Mouse (Mus musculus): ENCODE data around the gene Dhx40. TPM values are rescaled to one million over a fixed set of nuclear protein-coding genes. Genes with fewer than 3 reads are reported as not detected.

Gene Dhx40
- polyA plus RNA-seq, 1 experiment from 2014 or later: 24.2 TPM

DNA sequence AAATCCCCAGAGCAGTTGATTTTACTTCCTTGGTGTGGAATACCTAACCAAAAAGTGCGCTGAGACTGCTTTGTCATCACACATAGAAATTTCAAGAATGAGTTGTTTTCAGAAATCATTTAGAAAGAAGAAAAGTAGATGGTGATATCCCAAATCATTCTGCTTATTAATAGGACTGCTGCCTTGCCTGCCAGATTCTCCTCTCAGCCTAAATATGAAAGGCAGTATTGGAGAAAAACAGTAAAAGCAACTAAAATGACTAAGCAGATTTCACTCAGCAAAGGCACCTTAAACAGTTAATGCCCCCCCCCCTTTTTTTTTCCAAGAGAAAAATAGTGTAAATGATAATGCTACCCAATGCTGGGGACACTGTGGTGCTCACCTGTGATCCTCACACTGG lies 48.3 kb downstream of the Dhx40 start:
- no peak overlapping the region for H3K4me2 ChIP-seq
- H3K9me3 ChIP-seq: no peaks in the 10 kb centered on the region
- H3K27ac ChIP-seq (replicated peaks): peak overlapping the region; percentile 96; the same call in 1 of the 2 replicates
- no peak for ATAC-seq (ENCODE audit: low read depth)
- no peaks in the 10 kb centered on the region for H3K36me3 ChIP-seq
- no peaks in the 10 kb centered on the region for H3K27me3 ChIP-seq
- no peak overlapping the region for H3K4me3 ChIP-seq
- H3K9ac ChIP-seq: no peak overlapping the region
- 98% methylated on average over 1 of the region's 1 CpGs for WGBS
- H3K4me1 ChIP-seq (replicated peaks): peaks cover 28% of the 10 kb centered on the region

DNA sequence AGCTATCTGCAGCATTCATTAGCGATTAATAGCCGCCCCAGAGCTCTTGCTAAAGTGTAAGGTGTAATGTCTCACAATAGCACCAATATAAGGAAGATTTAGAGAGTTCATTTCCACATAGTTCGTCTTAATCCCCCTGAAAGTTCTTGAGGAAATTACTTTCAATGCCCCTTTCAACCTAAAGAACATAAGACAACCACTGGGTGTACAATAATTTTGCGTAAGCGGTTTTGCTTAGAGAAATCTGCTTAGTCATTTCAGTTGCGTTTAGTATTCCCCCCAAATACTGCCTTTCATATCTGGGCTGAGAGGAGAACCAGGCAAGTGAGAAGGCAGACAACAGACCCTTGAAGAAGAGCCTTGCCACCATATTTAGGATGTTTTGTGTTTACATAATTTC lies 49.0 kb downstream of the Dhx40 start:
- Histone ChIP-seq H3K4me2 (peak overlapping the region; percentile 81), H3K27ac (replicated peaks) (peak overlapping the region; percentile 96), H3K4me3 (peak overlapping the region; percentile 95), H3K27me3 (no peaks in the 10 kb centered on the region), H3K36me3 (no peaks in the 10 kb centered on the region), H3K9ac (peak overlapping the region; percentile 97), H3K4me1 (replicated peaks) (peaks cover 35% of the 10 kb centered on the region), H3K9me3 (no peaks in the 10 kb centered on the region)
- 32% methylated on average over 6 of the region's 6 CpGs for WGBS
- no peak for ATAC-seq (ENCODE audit: low read depth)

GRCm38 (mm10) chr11:86757480-86758371 lies 49.8 kb downstream of the Dhx40 start, which contains the start of gene Cltc:
Cltc (minus strand) TSS chr11:86757565.
- H3K4me1 ChIP-seq (replicated peaks): peaks cover 39% of the 10 kb centered on the region
- H3K27me3 ChIP-seq: no peaks in the 10 kb centered on the region
- H3K27ac ChIP-seq (replicated peaks): peak within 1 kb of the TSS; percentile 96
- WGBS: under 1% methylated on average over 73 of the region's 73 CpGs
- H3K36me3 ChIP-seq: peaks cover 3% of the 10 kb centered on the region; the same call in 1 of the 2 replicates
- H3K9ac ChIP-seq: peak within 1 kb of the TSS; percentile 97
- peak; percentile 98 for ATAC-seq (ENCODE audit: low read depth)
- H3K4me2 ChIP-seq: peak within 1 kb of the TSS; percentile 98
- H3K9me3 ChIP-seq: no peaks in the 10 kb centered on the region
- peak within 1 kb of the TSS; percentile 95 for H3K4me3 ChIP-seq

GRCm38 (mm10) chr11:86757142-86757479 lies 50.4 kb downstream of the Dhx40 start:
- Histone ChIP-seq H3K9ac (peak overlapping the region; percentile 97), H3K27ac (replicated peaks) (peak overlapping the region; percentile 96), H3K4me3 (peak overlapping the region; percentile 95), H3K4me1 (replicated peaks) (peaks cover 44% of the 10 kb centered on the region), H3K9me3 (no peaks in the 10 kb centered on the region), H3K27me3 (no peaks in the 10 kb centered on the region), H3K4me2 (peak overlapping the region; percentile 98), H3K36me3 (peaks cover 3% of the 10 kb centered on the region; the same call in 1 of the 2 replicates)
- WGBS: under 1% methylated on average over 18 of the region's 18 CpGs
- ATAC-seq (ENCODE audit: low read depth): peak; percentile 84

DNA sequence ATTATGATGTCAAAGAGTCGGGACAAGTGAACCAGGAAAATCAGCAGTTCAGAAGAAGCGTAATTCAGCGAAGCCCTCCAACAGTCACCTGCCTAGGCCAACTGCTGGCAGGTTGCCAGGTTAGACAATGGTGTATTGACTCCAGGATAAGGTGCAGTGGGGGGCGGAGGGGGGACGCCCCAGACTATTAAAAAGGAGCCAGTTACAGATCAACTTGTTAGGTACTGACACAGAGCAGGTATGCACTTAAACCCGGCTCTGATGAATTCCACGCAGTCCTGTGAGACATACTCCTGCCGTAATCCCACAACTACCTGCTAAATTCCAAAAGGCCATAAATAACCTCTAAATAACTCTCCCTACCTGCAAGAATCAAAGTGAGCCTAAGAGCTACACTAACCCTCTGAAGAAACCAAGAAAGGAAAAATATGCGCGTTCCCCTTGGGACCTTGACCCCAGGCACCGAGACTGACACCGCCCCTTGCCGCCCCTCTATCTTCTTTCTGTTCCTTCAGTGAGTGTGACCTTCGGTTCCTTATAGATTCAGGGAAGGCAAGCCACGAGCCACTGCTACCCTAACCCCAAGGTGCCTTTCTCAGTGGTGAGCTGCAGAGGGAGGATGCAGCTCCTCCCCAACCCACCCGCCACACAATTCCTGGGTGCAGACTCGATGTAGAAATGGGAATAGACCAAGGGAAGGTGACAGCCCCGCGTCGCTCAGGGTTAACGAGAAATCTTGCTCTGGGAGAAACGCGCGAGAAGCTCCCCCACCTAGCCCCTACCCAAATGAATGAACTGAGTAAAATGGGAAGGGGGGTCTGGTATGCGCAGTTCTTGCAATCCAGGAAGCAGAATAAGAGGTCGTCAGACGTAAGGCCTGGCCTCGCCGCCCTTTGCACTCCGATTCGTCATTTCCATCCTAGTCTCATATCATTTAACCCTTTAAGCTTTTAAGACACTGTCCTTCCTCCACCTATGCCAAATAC lies 51.1 kb downstream of the Dhx40 start:
- peaks cover 45% of the 10 kb centered on the region for H3K4me1 ChIP-seq (replicated peaks)
- H3K9ac ChIP-seq: peak overlapping the region; percentile 97
- peak; percentile 29 for ATAC-seq (ENCODE audit: low read depth)
- peaks cover 3% of the 10 kb centered on the region; the same call in 1 of the 2 replicates for H3K36me3 ChIP-seq
- no peaks in the 10 kb centered on the region for H3K9me3 ChIP-seq
- peak overlapping the region; percentile 96 for H3K27ac ChIP-seq (replicated peaks)
- peak overlapping the region; percentile 98 for H3K4me2 ChIP-seq
- peak overlapping the region; percentile 95 for H3K4me3 ChIP-seq
- no peaks in the 10 kb centered on the region for H3K27me3 ChIP-seq
- under 1% methylated on average over 31 of the region's 31 CpGs for WGBS

DNA sequence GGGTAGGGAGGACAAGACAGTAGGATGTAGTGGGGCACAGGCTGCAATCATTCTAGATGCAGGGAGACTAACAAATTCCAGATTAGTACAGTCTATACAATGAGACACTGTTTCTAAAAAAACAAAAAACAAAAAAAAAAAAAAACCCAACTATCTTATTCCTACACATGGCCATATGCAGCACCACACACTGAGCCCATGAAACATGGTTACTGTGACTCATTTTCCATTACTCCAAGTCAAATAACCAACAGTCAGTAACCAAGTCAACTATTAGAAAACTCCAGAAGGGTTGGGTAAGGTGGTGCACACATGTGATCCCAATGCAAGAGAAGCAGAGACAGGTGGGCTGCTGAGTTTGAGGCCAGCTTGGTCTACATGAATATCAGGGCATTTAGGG lies 55.1 kb downstream of the Dhx40 start:
- Histone ChIP-seq H3K9ac (no peak overlapping the region), H3K4me2 (no peak overlapping the region), H3K9me3 (no peaks in the 10 kb centered on the region), H3K27me3 (no peaks in the 10 kb centered on the region), H3K4me3 (no peak overlapping the region), H3K36me3 (peaks cover 3% of the 10 kb centered on the region; the same call in 1 of the 2 replicates), H3K4me1 (replicated peaks) (peaks cover 40% of the 10 kb centered on the region), H3K27ac (replicated peaks) (no peak overlapping the region)
- no peak for ATAC-seq (ENCODE audit: low read depth)

GRCm38 (mm10) chr11:86751010-86751409 lies 56.5 kb downstream of the Dhx40 start:
- Histone ChIP-seq H3K9ac (no peak overlapping the region), H3K4me2 (no peak overlapping the region), H3K4me3 (no peak overlapping the region), H3K36me3 (peaks cover 3% of the 10 kb centered on the region; the same call in 1 of the 2 replicates), H3K27ac (replicated peaks) (no peak overlapping the region), H3K27me3 (no peaks in the 10 kb centered on the region), H3K9me3 (no peaks in the 10 kb centered on the region), H3K4me1 (replicated peaks) (peaks cover 36% of the 10 kb centered on the region)
- 92% methylated on average over 1 of the region's 1 CpGs for WGBS
- ATAC-seq (ENCODE audit: low read depth): no peak

GRCm38 (mm10) chr11:86749776-86750423 lies 57.6 kb downstream of the Dhx40 start:
- H3K9me3 ChIP-seq: no peaks in the 10 kb centered on the region
- no peaks in the 10 kb centered on the region for H3K27me3 ChIP-seq
- H3K36me3 ChIP-seq: peaks cover 3% of the 10 kb centered on the region; the same call in 1 of the 2 replicates
- 67% methylated on average over 3 of the region's 3 CpGs for WGBS
- no peak overlapping the region for H3K4me3 ChIP-seq
- H3K4me2 ChIP-seq: 0 out of 2 replicates have a peak overlapping the region, but pooled peaks have one; percentile 1
- ATAC-seq (ENCODE audit: low read depth): no peak
- H3K4me1 ChIP-seq (replicated peaks): peaks cover 33% of the 10 kb centered on the region
- H3K27ac ChIP-seq (replicated peaks): 0 out of 2 replicates have a peak overlapping the region, but pooled peaks have one; percentile 23
- H3K9ac ChIP-seq: no peak overlapping the region

GRCm38 (mm10) chr11:86745634-86746404 lies 61.7 kb downstream of the Dhx40 start:
- no peak for ATAC-seq (ENCODE audit: low read depth)
- Histone ChIP-seq H3K36me3 (no peaks in the 10 kb centered on the region), H3K9me3 (no peaks in the 10 kb centered on the region), H3K4me3 (no peak overlapping the region), H3K27me3 (no peaks in the 10 kb centered on the region), H3K4me2 (no peak overlapping the region), H3K9ac (no peak overlapping the region), H3K4me1 (replicated peaks) (peaks cover 10% of the 10 kb centered on the region), H3K27ac (replicated peaks) (no peak overlapping the region)
- 78% methylated on average over 3 of the region's 3 CpGs for WGBS

GRCm38 (mm10) chr11:86742605-86743004 lies 64.9 kb downstream of the Dhx40 start:
- no peak for ATAC-seq (ENCODE audit: low read depth)
- H3K27ac ChIP-seq (replicated peaks): no peak overlapping the region
- H3K27me3 ChIP-seq: no peaks in the 10 kb centered on the region
- no peaks in the 10 kb centered on the region for H3K9me3 ChIP-seq
- WGBS: 59% methylated on average over 2 of the region's 2 CpGs
- peaks cover 6% of the 10 kb centered on the region for H3K4me1 ChIP-seq (replicated peaks)
- no peak overlapping the region for H3K9ac ChIP-seq
- no peak overlapping the region for H3K4me3 ChIP-seq
- no peak overlapping the region for H3K4me2 ChIP-seq
- H3K36me3 ChIP-seq: no peaks in the 10 kb centered on the region

DNA sequence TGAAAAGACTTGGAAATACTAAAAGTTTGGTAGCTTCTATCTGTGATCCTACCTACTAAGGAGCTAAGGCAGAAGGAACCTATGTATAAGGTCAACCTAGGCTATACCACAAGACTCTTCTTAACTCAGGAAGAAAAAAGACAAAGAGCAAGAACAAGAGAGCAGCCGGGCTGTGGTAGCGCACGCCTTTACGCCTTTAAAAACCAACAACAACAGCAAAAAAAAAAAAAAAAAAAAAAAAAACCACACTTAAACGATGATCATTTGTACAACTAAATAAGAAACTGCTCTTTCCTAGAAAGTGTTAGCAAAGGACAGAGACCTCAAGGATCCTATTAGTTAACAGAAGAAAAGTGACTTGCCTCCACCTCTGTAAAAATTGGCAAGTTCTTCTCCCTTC lies 66.0 kb downstream of the Dhx40 start:
- Histone ChIP-seq H3K27ac (replicated peaks) (no peak overlapping the region), H3K4me1 (replicated peaks) (peaks cover 6% of the 10 kb centered on the region), H3K4me2 (no peak overlapping the region), H3K9me3 (no peaks in the 10 kb centered on the region), H3K36me3 (no peaks in the 10 kb centered on the region), H3K27me3 (no peaks in the 10 kb centered on the region), H3K4me3 (no peak overlapping the region), H3K9ac (no peak overlapping the region)
- ATAC-seq (ENCODE audit: low read depth): no peak
- WGBS: 96% methylated on average over 5 of the region's 5 CpGs
